Mouse (Mus musculus) kidney, postnatal 36 days (tissue): ENCODE results near the gene Fam117a.
"Not testable (repeated sequence)": the region's sequence is repeated elsewhere in the genome, so short reads cannot be mapped to it uniquely, and the experiment has no call there.

ENCODE experiments used
- DNase-seq, 2 experiments: peaks; one replicate each; pipeline ENCODE4 v3.0.0; 2021 to 2022; ENCODE audit warnings: mixed read lengths in 2 of 2

The Fam117a gene

DNA sequence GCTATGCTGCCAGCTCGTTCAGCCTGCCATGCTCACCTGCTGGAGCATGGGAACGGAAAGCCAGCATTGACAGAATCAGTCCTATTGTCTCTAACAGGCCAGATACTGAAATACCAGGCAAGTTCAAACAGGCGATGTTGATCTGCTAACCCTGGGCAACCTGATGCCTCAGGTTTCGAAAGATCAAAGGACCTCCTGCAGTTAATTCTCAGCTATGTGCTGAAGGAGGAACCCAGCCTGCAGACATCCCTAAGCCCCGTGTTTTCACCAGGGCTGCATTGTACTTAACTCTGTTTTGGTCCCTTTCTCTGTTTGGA is 56.6 kb downstream of the Fam117a start:
- no peak for DNase-seq

- no peak for DNase-seq
Observed at GRCm38 (mm10) chr11:95394112-95394511, 57.3 kb downstream of the Fam117a start.

- no peak for DNase-seq
Observed at GRCm38 (mm10) chr11:95396548-95396947, 59.7 kb downstream of the Fam117a start.

GRCm38 (mm10) chr11:95397843-95398835 is 61.3 kb downstream of the Fam117a start:
- peak; percentile 63 to 86 for DNase-seq

DNA sequence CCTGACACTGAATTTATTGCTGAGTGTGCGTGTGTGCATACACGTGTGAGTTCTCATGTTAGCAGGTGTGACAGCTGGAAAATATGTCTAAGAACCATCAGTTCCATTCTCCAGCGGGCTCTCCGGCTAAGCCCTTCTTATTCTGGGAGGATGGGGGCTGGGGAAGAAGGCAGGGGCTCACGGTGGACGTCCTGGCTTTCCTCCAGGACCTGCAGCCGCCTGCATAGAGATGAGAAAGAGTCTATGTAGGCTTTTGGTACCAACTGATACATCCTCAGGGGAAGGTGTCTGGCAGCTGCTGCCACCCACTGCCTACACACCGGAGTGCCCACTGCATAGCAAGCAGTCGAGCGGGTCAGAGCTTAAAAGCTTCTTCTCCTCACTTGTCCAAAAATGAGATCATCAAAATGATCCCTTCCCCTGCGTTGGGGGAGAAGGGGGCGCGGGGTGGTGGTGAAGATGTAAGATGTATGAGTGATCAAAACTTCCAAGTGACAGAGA is 62.8 kb downstream of the Fam117a start:
- DNase-seq = no peak

- no peak for DNase-seq
Observed at GRCm38 (mm10) chr11:95401568-95401967, 64.8 kb downstream of the Fam117a start.

DNA sequence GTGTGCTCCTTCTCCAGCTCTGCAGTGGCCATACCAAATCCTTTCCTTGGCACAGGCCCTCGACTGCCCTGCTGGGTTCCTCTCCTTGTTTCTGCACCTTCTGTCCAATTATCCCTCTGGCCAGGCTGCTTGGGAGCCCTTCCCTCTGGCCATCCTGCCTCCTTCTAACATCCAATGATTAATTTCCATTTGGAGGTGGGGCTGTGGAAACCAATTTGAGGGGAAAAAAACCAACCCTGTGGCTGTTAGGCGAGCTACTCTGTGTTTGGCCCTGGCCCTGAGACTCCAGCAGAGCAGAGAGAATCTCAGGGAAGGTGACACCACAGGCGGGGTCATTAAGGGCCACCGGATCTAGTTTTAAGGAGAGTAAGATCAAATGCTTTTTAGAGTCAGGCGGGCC is 65.4 kb downstream of the Fam117a start:
- DNase-seq = no peak

- DNase-seq = no peak
Observed at GRCm38 (mm10) chr11:95402658-95403101, 65.9 kb downstream of the Fam117a start.

GRCm38 (mm10) chr11:95403382-95404340 is 66.8 kb downstream of the Fam117a start:
- DNase-seq = no peak

GRCm38 (mm10) chr11:95405771-95406170 is 69.0 kb downstream of the Fam117a start:
- DNase-seq = no peak

- DNase-seq = not testable (repeated sequence)
Observed at GRCm38 (mm10) chr11:95406398-95406797, 69.6 kb downstream of the Fam117a start.

DNA sequence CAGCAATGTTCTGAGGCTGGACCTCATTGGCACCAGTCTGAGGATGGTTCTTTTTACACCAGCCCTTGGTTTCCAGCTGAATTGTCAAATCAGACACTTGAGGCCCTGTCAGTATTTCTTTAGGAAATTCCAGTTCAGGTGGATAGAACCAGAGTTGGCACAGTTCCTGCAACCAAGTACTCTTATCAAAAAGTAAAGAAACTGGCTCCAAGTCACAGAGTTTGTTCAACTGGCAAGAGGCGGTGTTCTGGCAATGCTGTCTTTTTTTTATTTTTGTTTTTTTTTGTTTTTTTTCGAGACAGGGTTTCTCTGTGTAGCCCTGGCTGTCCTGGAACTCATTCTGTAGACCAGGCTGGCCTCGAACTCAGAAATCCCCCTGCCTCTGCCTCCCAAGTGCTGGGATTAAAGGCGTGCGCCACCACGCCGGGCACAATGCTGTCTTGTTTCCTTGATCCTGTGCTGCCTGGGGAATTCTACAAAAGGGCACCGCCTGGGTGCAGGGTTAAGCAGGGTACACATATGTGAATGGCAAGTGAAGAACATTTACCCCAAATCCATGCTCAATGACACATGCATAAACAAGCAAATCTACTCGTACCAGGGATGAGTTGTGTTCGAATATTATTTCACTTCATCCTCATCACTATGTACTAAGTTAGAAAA is 72.8 kb downstream of the Fam117a start:
- no peak for DNase-seq

DNA sequence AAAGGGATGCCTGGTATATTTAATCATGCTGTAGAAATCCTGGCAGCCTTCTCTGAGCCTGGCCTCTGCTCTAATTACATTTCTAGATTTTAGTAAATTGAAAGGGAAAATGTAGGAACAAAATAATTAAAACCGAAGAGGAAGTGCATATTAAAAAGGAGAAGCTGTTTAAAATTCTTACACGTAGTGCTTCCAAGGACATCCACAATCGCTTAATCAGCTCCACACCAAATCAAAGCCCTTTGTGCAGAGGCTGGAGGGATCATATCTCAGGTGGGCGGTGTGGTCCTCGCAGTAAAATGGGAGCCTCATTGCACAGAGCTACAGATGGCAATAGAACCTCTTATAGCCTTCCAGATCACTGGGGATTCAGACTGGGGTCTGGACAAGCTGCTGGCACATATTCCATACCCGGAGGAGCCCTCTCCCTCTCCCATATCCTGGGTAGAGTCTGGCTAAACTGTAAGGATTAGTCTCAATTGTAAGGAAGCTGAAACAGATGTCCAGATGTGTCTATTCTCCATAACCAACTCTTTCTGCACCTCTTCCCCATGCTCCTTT is 74.7 kb downstream of the Fam117a start:
- DNase-seq = no peak

GRCm38 (mm10) chr11:95412615-95413014 is 75.8 kb downstream of the Fam117a start:
- DNase-seq = no peak

- peak; percentile 93 to 96 for DNase-seq
Observed at GRCm38 (mm10) chr11:95413641-95414535, 77.1 kb downstream of the Fam117a start, which contains the start of gene Spop. TSS of gene Spop (plus strand) at chr11:95414080.

- peak; percentile 96 for DNase-seq
Observed at GRCm38 (mm10) chr11:95414536-95415161, 77.8 kb downstream of the Fam117a start.

- DNase-seq = no peak
Observed at GRCm38 (mm10) chr11:95415931-95416330, 79.1 kb downstream of the Fam117a start.

DNA sequence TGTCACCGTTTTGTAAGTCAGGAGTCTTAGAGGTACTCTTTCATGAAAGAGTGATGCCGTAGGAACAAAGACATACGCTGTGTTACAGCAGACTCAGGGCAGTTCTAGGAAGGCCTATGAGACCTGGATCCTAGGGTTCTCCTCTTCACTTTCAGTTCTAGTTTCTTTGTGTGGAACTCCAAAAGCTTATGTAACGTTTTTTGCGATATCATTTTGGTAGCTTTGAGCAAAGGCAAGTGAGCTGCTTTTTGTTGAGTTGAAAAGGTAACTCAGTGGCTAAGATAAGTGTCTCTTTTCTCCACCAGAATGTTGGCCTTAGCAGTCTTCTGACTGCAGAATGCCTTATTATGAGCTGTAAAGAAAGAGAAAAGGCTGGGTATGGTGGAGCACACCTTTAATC is 80.5 kb downstream of the Fam117a start:
- DNase-seq = no peak

DNA sequence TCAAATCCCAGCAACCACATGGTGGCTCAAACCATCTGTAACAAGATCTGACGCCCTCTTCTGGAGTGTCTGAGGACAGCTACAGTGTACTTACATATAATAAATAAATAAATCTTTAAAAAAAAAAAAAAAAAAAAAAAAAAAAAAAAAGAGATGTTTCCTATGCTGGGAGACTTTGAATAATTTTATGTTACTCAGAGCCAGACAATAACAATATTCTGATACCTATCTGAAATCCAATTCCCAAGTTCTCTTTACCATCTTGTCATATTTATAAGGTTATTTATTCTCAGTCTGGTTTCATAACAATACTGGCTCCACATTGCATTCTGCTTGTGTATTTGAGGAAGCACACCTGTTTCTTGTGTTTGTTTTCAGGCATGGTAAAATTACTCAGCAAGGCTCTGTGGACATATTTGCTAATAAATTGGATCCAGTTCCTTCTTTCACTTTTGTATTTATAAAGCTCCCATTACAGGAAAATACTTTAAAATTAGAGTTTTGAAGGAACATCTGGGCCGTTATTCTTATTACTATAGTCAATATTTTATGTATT is 84.1 kb downstream of the Fam117a start:
- no peak for DNase-seq

GRCm38 (mm10) chr11:95423505-95423904 is 86.7 kb downstream of the Fam117a start:
- peak in 1 of 2 experiments; percentile 39 for DNase-seq
